Mouse (Mus musculus) testis, postnatal 14 days (tissue): ENCODE results near the gene Camk2b.
"Not testable (repeated sequence)": the region's sequence is repeated elsewhere in the genome, so short reads cannot be mapped to it uniquely, and the experiment has no call there.

ENCODE experiments used
- DNase-seq: peaks from one replicate; pipeline ENCODE4 v3.0.0; 2021; ENCODE audit warnings: low spot score

Gene Camk2b

DNA sequence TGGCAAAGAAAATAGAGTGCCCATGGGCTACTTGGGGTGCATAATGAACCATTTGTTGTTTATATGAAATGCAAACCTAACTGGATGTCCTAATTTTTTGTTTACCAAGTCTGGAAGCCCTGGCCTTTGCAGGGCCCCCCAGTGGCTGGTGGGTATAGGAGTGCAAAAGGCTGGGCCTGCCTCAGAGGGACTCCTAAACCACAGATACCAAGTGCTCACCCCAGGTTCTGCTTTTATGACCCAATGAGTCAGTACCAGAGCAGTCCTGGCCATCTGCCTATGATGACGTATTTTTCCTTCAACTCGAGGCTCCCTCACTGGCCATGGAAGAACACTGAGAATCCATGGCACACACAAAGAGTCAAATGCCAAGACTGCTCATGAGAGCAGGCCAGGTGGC, 121.1 kb downstream of the Camk2b start:
- DNase-seq = no peak

GRCm38 (mm10) chr11:5942966-5943365, 123.2 kb downstream of the Camk2b start:
- DNase-seq = no peak

- DNase-seq = not testable (repeated sequence)
Observed at GRCm38 (mm10) chr11:5934531-5934930, 131.6 kb downstream of the Camk2b start.

- DNase-seq = not testable (repeated sequence)
Observed at GRCm38 (mm10) chr11:5931947-5932346, 134.2 kb downstream of the Camk2b start.

DNA sequence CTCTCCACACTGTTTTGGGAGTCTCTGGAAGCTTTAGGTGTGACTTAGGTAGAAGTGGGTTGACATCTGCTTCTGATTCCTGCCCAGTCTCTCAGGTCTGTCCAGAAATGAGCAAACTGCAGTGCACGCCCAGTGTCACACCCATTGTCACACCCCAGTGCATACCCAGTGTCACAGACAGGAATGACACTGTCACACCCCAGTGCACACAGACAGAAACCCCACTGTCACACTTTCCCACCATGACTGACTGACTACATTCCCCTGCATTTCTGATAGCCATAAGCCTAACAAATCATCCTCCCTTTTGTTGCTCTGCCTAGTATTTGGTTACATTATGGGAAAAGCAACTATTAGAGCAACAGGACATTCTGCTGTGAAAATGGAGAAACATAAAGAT, 135.6 kb downstream of the Camk2b start:
- no peak for DNase-seq

DNA sequence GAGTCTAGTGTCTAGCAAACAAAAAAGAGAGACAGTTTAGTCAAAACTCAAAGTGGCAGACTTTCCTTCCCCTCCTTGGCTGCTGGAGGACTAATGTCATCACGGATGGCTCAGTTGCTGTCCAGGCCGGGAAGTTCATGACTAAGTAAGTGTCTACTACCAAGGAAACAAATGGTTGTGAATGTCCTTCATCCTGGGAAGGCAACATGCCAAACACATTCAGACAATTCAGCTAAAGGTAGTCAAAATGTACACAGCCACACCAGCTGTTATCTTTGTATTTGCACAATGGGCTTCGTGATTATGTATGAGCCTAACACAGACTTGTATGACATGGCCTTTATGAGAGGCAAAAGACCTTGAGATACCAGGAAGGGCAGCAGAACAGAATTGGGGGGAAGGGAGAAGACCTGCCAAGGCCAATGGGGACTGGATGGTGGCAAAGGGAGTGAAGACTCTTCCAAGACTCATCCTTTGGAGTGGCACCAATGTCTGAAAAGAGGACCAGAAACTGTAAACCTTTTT, 139.4 kb downstream of the Camk2b start:
- DNase-seq = no peak

GRCm38 (mm10) chr11:5924699-5925098, 141.5 kb downstream of the Camk2b start:
- DNase-seq = no peak

DNA sequence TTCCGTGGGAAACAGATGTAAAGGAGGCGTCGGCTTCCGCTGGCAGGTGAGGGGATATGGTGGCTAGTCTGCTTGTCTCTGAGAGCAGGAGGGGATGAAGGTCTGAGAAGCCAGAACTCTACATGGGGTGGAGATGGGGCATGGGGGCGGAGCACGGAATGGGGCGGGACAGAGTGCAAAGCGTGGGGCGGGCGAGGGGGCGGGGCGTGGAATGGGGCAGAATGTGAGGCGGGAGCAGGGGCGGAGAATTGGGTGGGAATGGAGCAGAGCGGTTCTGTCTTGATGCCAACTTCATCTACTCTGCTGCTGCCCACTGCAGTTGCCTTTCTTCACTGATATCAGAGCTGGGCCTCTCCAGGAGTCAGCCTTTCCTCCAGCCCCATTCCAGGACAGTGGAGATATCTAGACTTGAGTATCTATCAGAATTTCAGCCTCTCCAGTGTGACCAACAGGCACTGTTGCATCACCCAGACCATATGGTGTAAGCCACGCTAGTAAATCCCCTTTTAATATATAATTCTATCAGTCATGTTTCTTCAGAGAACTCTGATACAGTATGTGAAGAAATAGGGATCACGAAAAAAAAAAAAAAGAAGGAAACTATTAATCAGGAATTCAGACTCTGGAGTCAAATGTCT, 145.7 kb downstream of the Camk2b start:
- DNase-seq = no peak
